Mouse (Mus musculus) liver, adult 2 months (tissue): Measurements from ENCODE around the gene Isg20. TPM values are rescaled to one million over a fixed set of nuclear protein-coding genes. Genes with fewer than 3 reads are reported as not detected.

Source experiments
- DNase-seq: peaks from one replicate; pipeline ENCODE4 v3.0.0-alpha.2; 2011; ENCODE audit warnings: low read depth, low spot score; ENCODE audit errors: extremely low read depth
- H3K27ac ChIP-seq: fragments of 200-500 bp; replicated peaks from 2 replicates; pipeline ENCODE4 v1.5.1; 2012; ENCODE audit warnings: low read depth, mild to moderate bottlenecking, control low read depth, inconsistent platforms, low read length; ENCODE audit not compliant: insufficient read depth
- H3K27me3 ChIP-seq: fragments of 200-500 bp; 2 replicates; pipeline ENCODE4 v1.6.1; 2012; ENCODE audit warnings: mild to moderate bottlenecking, moderate library complexity, low read length, inconsistent platforms; ENCODE audit not compliant: control insufficient read depth, insufficient read depth
- H3K36me3 ChIP-seq: fragments of 200-500 bp; 2 replicates; pipeline ENCODE4 v1.6.1; 2012; ENCODE audit warnings: low read length, inconsistent platforms; ENCODE audit not compliant: control insufficient read depth, insufficient read depth
- H3K4me1 ChIP-seq: fragments of 200-500 bp; 2 replicates; pipeline ENCODE4 v1.6.1; 2011; ENCODE audit warnings: low read length; ENCODE audit not compliant: control insufficient read depth, insufficient read depth
- H3K4me3 ChIP-seq: fragments of 200-500 bp; 2 replicates; pipeline ENCODE4 v1.5.1; 2011; ENCODE audit warnings: low read depth, mild to moderate bottlenecking, control low read depth, low read length, moderate library complexity; ENCODE audit not compliant: insufficient read depth
- H3K79me2 ChIP-seq: fragments of 200-500 bp; 2 replicates; pipeline ENCODE4 v1.6.1; 2012; ENCODE audit warnings: inconsistent platforms, mild to moderate bottlenecking, low read length, moderate library complexity; ENCODE audit not compliant: control insufficient read depth, insufficient read depth
- H3K9ac ChIP-seq: fragments of 200-500 bp; 2 replicates; pipeline ENCODE4 v1.6.1; 2012; ENCODE audit warnings: low read depth, mild to moderate bottlenecking, control low read depth, inconsistent platforms, low read length
- CTCF ChIP-seq: fragments of 200-500 bp; IDR thresholded peaks from 2 replicates; pipeline ENCODE4 v1.5.1; 2011; ENCODE audit warnings: low read depth, low read length, control low read depth
- POLR2A ChIP-seq: fragments of 200-500 bp; IDR thresholded peaks from 2 replicates; pipeline ENCODE4 v1.6.1; 2011; ENCODE audit warnings: low read length, control low read depth; ENCODE audit not compliant: insufficient read depth; ENCODE audit errors: extremely low read depth
- WGBS: fragments of 180-500 bp; shearing (Covaris S2); methylation state at CpG from one replicate; pipeline ENCODE4 v1.1.7; 2018; 5-methylcytosine and 5-hydroxymethylcytosine counted together
- polyA plus RNA-seq: library from polyadenylated mRNA; depleted of rRNA; stranded (reverse); fragments of >200 nt; gene quantifications from 2 replicates; pipeline ENCODE4 v1.2.3, GENCODE M21; 2012
- total RNA-seq: library from RNA; depleted of rRNA; stranded (reverse); fragments of >200 nt; gene quantifications from 2 replicates; pipeline ENCODE4 v1.2.3, GENCODE M21; 2014

Gene Isg20
- total and polyA plus RNA-seq, 2 experiments: 2.6 to 7.7 TPM

GRCm38 (mm10) chr7:78914545-78914845 lies 1.3 kb downstream of the Isg20 start:
- Histone ChIP-seq H3K36me3 (no peaks in the 10 kb centered on the region), H3K9ac (no peak overlapping the region), H3K4me1 (peaks cover 2% of the 10 kb centered on the region; the same call in 1 of the 2 replicates), H3K79me2 (no peaks in the 10 kb centered on the region), H3K27ac (no peak overlapping the region), H3K4me3 (no peak overlapping the region), H3K27me3 (no peaks in the 10 kb centered on the region)
- WGBS: 80% methylated on average over 3 of the region's 3 CpGs
- TF ChIP-seq CTCF (no peak), POLR2A (no peak)
- no peak for DNase-seq

GRCm38 (mm10) chr7:78914896-78915510 lies 1.8 kb downstream of the Isg20 start:
- Histone ChIP-seq H3K4me3 (no peak overlapping the region), H3K9ac (no peak overlapping the region), H3K27me3 (no peaks in the 10 kb centered on the region), H3K27ac (no peak overlapping the region), H3K79me2 (no peaks in the 10 kb centered on the region), H3K4me1 (peaks cover 2% of the 10 kb centered on the region; the same call in 1 of the 2 replicates), H3K36me3 (no peaks in the 10 kb centered on the region)
- TF ChIP-seq POLR2A (no peak), CTCF (no peak)
- no peak for DNase-seq
- WGBS: 90% methylated on average over 11 of the region's 11 CpGs

- 76% methylated on average over 4 of the region's 4 CpGs for WGBS
- Histone ChIP-seq H3K9ac (no peak overlapping the region), H3K4me3 (no peak overlapping the region), H3K27ac (no peak overlapping the region), H3K36me3 (no peaks in the 10 kb centered on the region), H3K27me3 (no peaks in the 10 kb centered on the region), H3K79me2 (no peaks in the 10 kb centered on the region), H3K4me1 (no peaks in the 10 kb centered on the region)
- no peak for TF ChIP-seq CTCF
- TF ChIP-seq POLR2A: no peak
- DNase-seq: no peak
Observed at GRCm38 (mm10) chr7:78918686-78919085, 5.5 kb downstream of the Isg20 start.

- Histone ChIP-seq H3K27ac (no peak overlapping the region), H3K4me1 (no peaks in the 10 kb centered on the region), H3K27me3 (no peaks in the 10 kb centered on the region), H3K36me3 (no peaks in the 10 kb centered on the region), H3K4me3 (no peak overlapping the region), H3K79me2 (no peaks in the 10 kb centered on the region), H3K9ac (no peak overlapping the region)
- TF ChIP-seq POLR2A (no peak), CTCF (no peak)
- peak; percentile 47 for DNase-seq
- WGBS: 26% methylated on average over 7 of the region's 7 CpGs
Observed at GRCm38 (mm10) chr7:78922506-78922905, 9.3 kb downstream of the Isg20 start.

GRCm38 (mm10) chr7:78924300-78924699 lies 11.1 kb downstream of the Isg20 start:
- Histone ChIP-seq H3K27ac (no peak overlapping the region), H3K27me3 (no peaks in the 10 kb centered on the region), H3K4me1 (no peaks in the 10 kb centered on the region), H3K4me3 (no peak overlapping the region), H3K36me3 (no peaks in the 10 kb centered on the region), H3K9ac (no peak overlapping the region), H3K79me2 (no peaks in the 10 kb centered on the region)
- WGBS: 13% methylated on average over 6 of the region's 6 CpGs
- DNase-seq: peak; percentile 55
- TF ChIP-seq POLR2A: no peak
- peak; percentile 67 for TF ChIP-seq CTCF

- Histone ChIP-seq H3K9ac (no peak overlapping the region), H3K27ac (no peak overlapping the region), H3K4me1 (no peaks in the 10 kb centered on the region), H3K4me3 (no peak overlapping the region), H3K27me3 (no peaks in the 10 kb centered on the region), H3K36me3 (no peaks in the 10 kb centered on the region), H3K79me2 (no peaks in the 10 kb centered on the region)
- DNase-seq: no peak
- TF ChIP-seq POLR2A (no peak), CTCF (no peak)
- WGBS: 63% methylated on average over 7 of the region's 7 CpGs
Observed at GRCm38 (mm10) chr7:78924796-78925195, 11.6 kb downstream of the Isg20 start.
